Mouse (Mus musculus): ENCODE measurements around the gene Rbm14. TPM values are rescaled to one million over a fixed set of nuclear protein-coding genes. Genes with fewer than 3 reads are reported as not detected.

Rbm14 gene
- polyA plus RNA-seq, 2 experiments: 69.8 to 69.9 TPM

- ATAC-seq (ENCODE audit: low FRiP score, low read depth): no peak
These were observed 31.2 kb upstream of the Rbm14 start for GRCm38 (mm10) chr19:4842611-4843010.

GRCm38 (mm10) chr19:4840848-4841247 is 29.4 kb upstream of the Rbm14 start:
- DNase-seq (ENCODE audit: low spot score) (no peak), ATAC-seq (ENCODE audit: low FRiP score, low read depth) (no peak)
- 84% methylated on average over 9 of the region's 9 CpGs for WGBS
- Histone ChIP-seq H3K4me3 (replicated peaks; ENCODE audit: low read length) (no peak overlapping the region), H3K4me1 (ENCODE audit: control insufficient read depth, insufficient read depth, low read length) (peaks cover 10% of the 10 kb centered on the region), H3K9ac (ENCODE audit: low read depth, low read length, severe bottlenecking) (no peak overlapping the region), H3K36me3 (ENCODE audit: control insufficient read depth, insufficient read depth, low read length) (no peaks in the 10 kb centered on the region; the same call in 1 of the 2 replicates), H3K9me3 (ENCODE audit: control insufficient read depth, low read length) (no peaks in the 10 kb centered on the region), H3K27ac (replicated peaks; ENCODE audit: low read depth, low read length) (no peak overlapping the region), H3K4me2 (replicated peaks; ENCODE audit: low read depth, low read length, severe bottlenecking) (no peak overlapping the region), H3K27me3 (ENCODE audit: control insufficient read depth, insufficient read depth, low read length) (peaks cover 15% of the 10 kb centered on the region)
- no peak for TF ChIP-seq POLR2A (IDR thresholded peaks at IDR 0.05; ENCODE audit: borderline replicate concordance, extremely low read depth, insufficient read depth, insufficient read length)

More at GRCm38 (mm10) chr19:4842611-4843010, 31.2 kb upstream of the Rbm14 start:
- Histone ChIP-seq H3K27ac (replicated peaks; ENCODE audit: low read depth, low read length) (no peak overlapping the region), H3K27me3 (ENCODE audit: control insufficient read depth, insufficient read depth, low read length) (peaks cover 15% of the 10 kb centered on the region), H3K4me1 (ENCODE audit: control insufficient read depth, insufficient read depth, low read length) (peaks cover 10% of the 10 kb centered on the region), H3K9ac (ENCODE audit: low read depth, low read length, severe bottlenecking) (no peak overlapping the region), H3K4me2 (replicated peaks; ENCODE audit: low read depth, low read length, severe bottlenecking) (no peak overlapping the region), H3K36me3 (ENCODE audit: control insufficient read depth, insufficient read depth, low read length) (no peaks in the 10 kb centered on the region), H3K9me3 (ENCODE audit: control insufficient read depth, low read length) (no peaks in the 10 kb centered on the region), H3K4me3 (replicated peaks; ENCODE audit: low read length) (no peak overlapping the region)
- WGBS: 72% methylated on average over 2 of the region's 2 CpGs
- TF ChIP-seq POLR2A (IDR thresholded peaks at IDR 0.05; ENCODE audit: borderline replicate concordance, extremely low read depth, insufficient read depth, insufficient read length): no peak
- no peak for DNase-seq (ENCODE audit: low spot score)

- peak; percentile 98 for DNase-seq (ENCODE audit: low spot score)
- Histone ChIP-seq H3K9ac (ENCODE audit: low read depth, low read length, severe bottlenecking) (peak within 1 kb of the TSS; percentile 73), H3K4me2 (replicated peaks; ENCODE audit: low read depth, low read length, severe bottlenecking) (peak within 1 kb of the TSS; percentile 95), H3K9me3 (ENCODE audit: control insufficient read depth, low read length) (no peaks in the 10 kb centered on the region), H3K4me1 (ENCODE audit: control insufficient read depth, insufficient read depth, low read length) (peaks cover 10% of the 10 kb centered on the region), H3K27ac (replicated peaks; ENCODE audit: low read depth, low read length) (no peak within 1 kb of the TSS), H3K27me3 (ENCODE audit: control insufficient read depth, insufficient read depth, low read length) (peaks cover 15% of the 10 kb centered on the region), H3K4me3 (replicated peaks; ENCODE audit: low read length) (peak within 1 kb of the TSS; percentile 58), H3K36me3 (ENCODE audit: control insufficient read depth, insufficient read depth, low read length) (no peaks in the 10 kb centered on the region; the same call in 1 of the 2 replicates)
- WGBS: under 1% methylated on average over 25 of the region's 25 CpGs
- ATAC-seq (ENCODE audit: low FRiP score, low read depth): peak; percentile 99
- TF ChIP-seq POLR2A (IDR thresholded peaks at IDR 0.05; ENCODE audit: borderline replicate concordance, extremely low read depth, insufficient read depth, insufficient read length): peak; percentile 37; the same call in 1 of the 2 replicates
These were observed 27.7 kb upstream of the Rbm14 start, which contains the start of the genes Ccs and Ccdc87 for GRCm38 (mm10) chr19:4839149-4839548. Gene Ccs (minus strand): TSS chr19:4839332. Gene Ccdc87 (plus strand): TSS chr19:4839366.

- peak overlapping the region; percentile 58 for H3K4me3 ChIP-seq (replicated peaks; ENCODE audit: low read length)
- peak overlapping the region; percentile 73 for H3K9ac ChIP-seq (ENCODE audit: low read depth, low read length, severe bottlenecking)
- H3K9me3 ChIP-seq (ENCODE audit: control insufficient read depth, low read length): no peaks in the 10 kb centered on the region
- no peak for DNase-seq (ENCODE audit: low spot score)
- H3K4me2 ChIP-seq (replicated peaks; ENCODE audit: low read depth, low read length, severe bottlenecking): peak overlapping the region; percentile 95
- H3K36me3 ChIP-seq (ENCODE audit: control insufficient read depth, insufficient read depth, low read length): peaks cover 5% of the 10 kb centered on the region; the same call in 1 of the 2 replicates
- 37% methylated on average over 10 of the region's 10 CpGs for WGBS
- peaks cover 15% of the 10 kb centered on the region for H3K27me3 ChIP-seq (ENCODE audit: control insufficient read depth, insufficient read depth, low read length)
- ATAC-seq (ENCODE audit: low FRiP score, low read depth): no peak
- peaks cover 10% of the 10 kb centered on the region for H3K4me1 ChIP-seq (ENCODE audit: control insufficient read depth, insufficient read depth, low read length)
- no peak overlapping the region for H3K27ac ChIP-seq (replicated peaks; ENCODE audit: low read depth, low read length)
- no peak for TF ChIP-seq POLR2A (IDR thresholded peaks at IDR 0.05; ENCODE audit: borderline replicate concordance, extremely low read depth, insufficient read depth, insufficient read length)
These were observed 27.2 kb upstream of the Rbm14 start for GRCm38 (mm10) chr19:4838526-4839140.

GRCm38 (mm10) chr19:4837049-4837448 is 25.6 kb upstream of the Rbm14 start:
- ATAC-seq (ENCODE audit: low FRiP score, low read depth) (no peak), DNase-seq (ENCODE audit: low spot score) (no peak)
- H3K9ac ChIP-seq (ENCODE audit: low read depth, low read length, severe bottlenecking): no peak overlapping the region
- H3K4me3 ChIP-seq (replicated peaks; ENCODE audit: low read length): no peak overlapping the region
- no peak overlapping the region for H3K4me2 ChIP-seq (replicated peaks; ENCODE audit: low read depth, low read length, severe bottlenecking)
- peaks cover 10% of the 10 kb centered on the region for H3K4me1 ChIP-seq (ENCODE audit: control insufficient read depth, insufficient read depth, low read length)
- H3K36me3 ChIP-seq (ENCODE audit: control insufficient read depth, insufficient read depth, low read length): peaks cover 19% of the 10 kb centered on the region
- 95% methylated on average over 6 of the region's 6 CpGs for WGBS
- no peak for TF ChIP-seq POLR2A (IDR thresholded peaks at IDR 0.05; ENCODE audit: borderline replicate concordance, extremely low read depth, insufficient read depth, insufficient read length)
- no peak overlapping the region for H3K27ac ChIP-seq (replicated peaks; ENCODE audit: low read depth, low read length)
- peaks cover 15% of the 10 kb centered on the region for H3K27me3 ChIP-seq (ENCODE audit: control insufficient read depth, insufficient read depth, low read length)
- no peaks in the 10 kb centered on the region for H3K9me3 ChIP-seq (ENCODE audit: control insufficient read depth, low read length)
